Mouse (Mus musculus): ENCODE measurements around the gene Podnl1.

GRCm38 (mm10) chr8:84125656-84126055 is at the start of gene Podnl1:
- TF ChIP-seq POLR2A (IDR thresholded peaks at IDR 0.05; ENCODE audit: borderline replicate concordance, extremely low read depth, insufficient read depth, insufficient read length, poor library complexity, severe bottlenecking) (no peak), CTCF (IDR thresholded peaks at IDR 0.05; ENCODE audit: borderline replicate concordance, extremely low read depth, insufficient read depth, insufficient read length) (no peak)
